Mouse (Mus musculus): ENCODE data around the gene Slfn8.
"Not testable (repeated sequence)": the region's sequence is repeated elsewhere in the genome, so short reads cannot be mapped to it uniquely, and the experiment has no call there.

- TF ChIP-seq EP300, CTCF (IDR thresholded peaks at IDR 0.05; ENCODE audit: low read depth): not testable (repeated sequence)
These were observed 770 bp downstream of the Slfn8 start for GRCm38 (mm10) chr11:83019561-83020519.
